Mouse (Mus musculus) megakaryocyte, embryonic 14.5 days (primary cell): Measurements from ENCODE around the gene 2200002D01Rik.

Source experiments
- FLI1 ChIP-seq: IDR thresholded peaks from 2 replicates; pipeline ENCODE4 v1.6.1; 2012; ENCODE audit warnings: low read length, inconsistent platforms, mixed read lengths
- GATA1 ChIP-seq: IDR thresholded peaks from 3 replicates; pipeline ENCODE4 v1.6.1; 2012; ENCODE audit warnings: mixed read lengths, low read length, inconsistent platforms, borderline replicate concordance

- TF ChIP-seq FLI1 (no peak), GATA1 (no peak)
These were observed 959 bp downstream of the 2200002D01Rik start for GRCm38 (mm10) chr7:29247314-29247700.
